Mouse (Mus musculus) hindbrain, embryonic 10.5 days (tissue): ENCODE results near the gene Zscan26. TPM values are rescaled to one million over a fixed set of nuclear protein-coding genes. Genes with fewer than 3 reads are reported as not detected.
"Not testable (repeated sequence)": the region's sequence is repeated elsewhere in the genome, so short reads cannot be mapped to it uniquely, and the experiment has no call there.

ENCODE experiments used
- DNase-seq: peaks from one replicate; pipeline ENCODE4 v3.0.0-alpha.2; 2017; ENCODE audit warnings: low spot score
- H3K27ac ChIP-seq: fragments of 300-500 bp; sonication (generic); 2 replicates; pipeline ENCODE4 v1.5.1; 2016; ENCODE audit warnings: mild to moderate bottlenecking, moderate library complexity
- H3K27me3 ChIP-seq: fragments of 300-500 bp; sonication (generic); 2 replicates; pipeline ENCODE4 v1.6.1; 2016; ENCODE audit warnings: mild to moderate bottlenecking; ENCODE audit not compliant: poor library complexity, insufficient read depth, severe bottlenecking
- H3K36me3 ChIP-seq: fragments of 300-500 bp; sonication (generic); 2 replicates; pipeline ENCODE4 v1.6.1; 2016; ENCODE audit warnings: mild to moderate bottlenecking, moderate library complexity
- H3K4me1 ChIP-seq: fragments of 300-500 bp; sonication (generic); replicated peaks from 2 replicates; pipeline ENCODE4 v1.6.1; 2016; ENCODE audit warnings: mild to moderate bottlenecking
- H3K4me3 ChIP-seq: fragments of 300-500 bp; sonication (generic); 2 replicates; pipeline ENCODE4 v1.5.1; 2016; ENCODE audit warnings: mild to moderate bottlenecking, moderate library complexity
- H3K9me3 ChIP-seq: fragments of 300-500 bp; sonication (generic); 2 replicates; pipeline ENCODE4 v1.6.1; 2016; ENCODE audit warnings: mild to moderate bottlenecking, moderate library complexity
- WGBS: fragments of 180-500 bp; shearing (Covaris S2); methylation state at CpG from one replicate; pipeline ENCODE4 v1.1.7; 2016; 5-methylcytosine and 5-hydroxymethylcytosine counted together
- polyA plus RNA-seq: library from polyadenylated mRNA; unstranded; fragments of >200 nt; fragmentation: Nextera tagmentation; extraction: Ambion mirVana; gene quantifications from 2 replicates; pipeline ENCODE4 v1.2.1, GENCODE M21; 2016

The Zscan26 gene
- 20.6 and 23.6 TPM in 2 replicates for polyA plus RNA-seq

DNA sequence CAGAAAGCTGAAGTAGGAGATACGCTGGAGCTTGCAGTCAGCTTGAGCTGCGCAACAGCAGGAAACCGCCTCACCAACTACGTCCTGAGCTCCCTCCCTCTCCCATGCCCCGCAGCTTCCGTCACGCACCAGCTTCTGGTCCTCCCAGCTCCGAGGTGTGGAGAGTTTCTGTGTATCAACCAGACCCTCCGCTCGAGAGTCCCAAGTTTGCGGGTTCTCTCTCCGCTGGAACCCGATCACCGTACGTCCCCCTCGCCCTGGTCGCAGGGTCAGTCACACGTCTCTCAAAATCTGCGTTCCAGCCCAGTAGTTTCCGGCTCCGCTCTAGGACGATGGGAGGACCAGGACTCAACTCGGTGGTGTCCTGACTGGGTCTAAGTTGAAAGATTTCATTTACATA lies at the start of gene Zscan26:
Zscan26 (minus strand) TSS at position 282 of the 400 bp plus-strand sequence.
- under 1% methylated on average over 23 of the region's 23 CpGs for WGBS
- H3K27ac ChIP-seq, result peak within 1 kb of the TSS; percentile 91

DNA sequence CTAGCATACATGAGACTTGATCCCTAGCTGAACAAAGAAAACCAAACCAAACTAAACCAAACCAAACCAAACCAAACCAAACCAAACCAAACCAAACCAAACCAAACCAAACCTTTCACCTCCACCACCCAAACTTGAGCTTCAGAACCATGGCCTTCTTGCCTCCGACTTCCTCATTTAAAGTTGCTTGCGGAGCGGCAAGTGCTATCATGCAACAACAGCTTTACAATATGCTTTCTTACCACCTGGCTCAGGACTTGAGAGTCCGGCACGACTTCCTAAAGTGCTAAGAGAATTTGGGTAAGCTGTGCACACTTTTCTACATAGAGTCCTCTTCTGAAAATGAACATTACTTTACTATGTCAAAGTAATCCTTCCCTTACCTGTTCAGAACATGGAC lies 48.8 kb upstream of the Zscan26 start:
- H3K27ac ChIP-seq, result no peak overlapping the region
- H3K9me3 ChIP-seq, result no peaks in the 10 kb centered on the region
- no peak overlapping the region for H3K4me3 ChIP-seq
- WGBS, result 85% methylated on average over 5 of the region's 5 CpGs
- DNase-seq, result no peak
- H3K36me3 ChIP-seq, result no peaks in the 10 kb centered on the region
- no peaks in the 10 kb centered on the region for H3K27me3 ChIP-seq
- peaks cover 4% of the 10 kb centered on the region; the same call in 1 of the 2 replicates for H3K4me1 ChIP-seq

More for the DNA sequence above, at the start of gene Zscan26:
- DNase-seq, result peak; percentile 88
- Histone ChIP-seq H3K27me3 (peaks cover 5% of the 10 kb centered on the region; the same call in 1 of the 2 replicates), H3K9me3 (no peaks in the 10 kb centered on the region), H3K4me1 (peaks cover 19% of the 10 kb centered on the region), H3K36me3 (peaks cover 16% of the 10 kb centered on the region), H3K4me3 (peak within 1 kb of the TSS; percentile 82)

DNA sequence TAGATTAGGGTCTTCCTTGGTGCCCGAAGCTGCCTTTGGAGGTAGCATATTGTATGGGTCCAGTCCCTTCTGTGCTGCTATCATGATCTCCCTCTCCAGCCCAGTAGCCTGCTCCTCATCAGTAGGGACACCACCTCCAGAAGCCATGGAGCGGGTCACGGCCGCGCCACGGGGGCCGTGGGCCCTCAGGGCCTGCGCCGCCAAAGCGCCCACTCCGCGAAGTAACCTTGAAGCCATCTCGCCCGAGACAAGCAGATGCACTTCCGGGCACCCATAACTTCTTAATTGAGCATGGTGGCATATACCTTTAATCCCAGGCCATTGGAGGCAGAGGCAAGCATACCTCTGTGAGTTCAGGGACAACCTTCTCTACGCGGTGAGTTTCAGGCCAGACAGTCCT lies 47.7 kb upstream of the Zscan26 start, which contains the start of gene Gm11273:
Gm11273 (minus strand) TSS at position 237 of the 400 bp plus-strand sequence.
- 94% methylated on average over 17 of the region's 17 CpGs for WGBS
- not testable (repeated sequence) for H3K27me3 ChIP-seq, H3K36me3 ChIP-seq, H3K4me3 ChIP-seq, H3K27ac ChIP-seq, H3K9me3 ChIP-seq, H3K4me1 ChIP-seq, DNase-seq

DNA sequence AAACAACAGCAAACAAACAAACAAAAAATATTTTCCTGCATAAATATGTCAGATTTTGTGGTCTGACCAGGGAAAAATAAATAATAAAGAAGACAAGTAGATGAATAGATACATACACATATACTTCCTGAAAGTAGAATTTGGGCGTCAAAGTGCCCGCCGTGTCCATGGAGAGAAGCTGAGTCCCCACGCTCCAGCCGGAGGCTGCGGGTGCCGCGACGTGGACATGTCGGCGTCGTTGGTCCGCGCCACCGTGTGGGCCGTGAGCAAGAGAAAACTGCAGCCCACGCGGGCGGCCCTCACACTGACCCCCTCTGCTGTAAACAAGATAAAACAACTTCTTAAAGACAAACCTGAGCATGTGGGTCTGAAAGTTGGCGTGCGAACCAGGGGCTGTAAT lies 41.5 kb upstream of the Zscan26 start, which contains the start of gene AK157302:
AK157302 (plus strand) TSS at position 144 of the 400 bp plus-strand sequence.
- no peak for DNase-seq
- Histone ChIP-seq H3K9me3 (no peaks in the 10 kb centered on the region), H3K4me1 (no peaks in the 10 kb centered on the region), H3K27ac (no peak within 1 kb of the TSS), H3K4me3 (no peak within 1 kb of the TSS), H3K27me3 (no peaks in the 10 kb centered on the region), H3K36me3 (no peaks in the 10 kb centered on the region)
- WGBS, result 93% methylated on average over 21 of the region's 21 CpGs

DNA sequence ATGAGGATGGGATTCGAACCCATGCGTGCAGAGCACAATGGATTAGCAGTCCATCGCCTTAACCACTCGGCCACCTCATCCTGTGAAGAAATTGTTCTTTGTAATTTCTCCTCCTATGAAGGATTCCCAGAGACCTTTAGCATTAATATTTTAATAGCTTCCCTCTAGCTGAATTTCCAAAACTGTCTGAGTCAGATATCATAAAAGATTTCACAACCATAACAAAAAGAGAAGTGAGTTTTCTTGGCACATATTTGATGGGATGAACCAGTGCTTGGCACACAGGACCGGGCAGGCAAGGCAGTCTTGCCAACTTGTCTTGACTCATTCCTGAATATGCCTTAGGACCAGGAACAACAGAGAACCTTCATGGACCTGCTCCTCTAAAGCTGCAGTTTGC lies 39.3 kb upstream of the Zscan26 start:
- DNase-seq, result no peak
- Histone ChIP-seq H3K4me1 (no peaks in the 10 kb centered on the region), H3K27ac (no peak overlapping the region), H3K9me3 (no peaks in the 10 kb centered on the region), H3K27me3 (no peaks in the 10 kb centered on the region), H3K4me3 (no peak overlapping the region), H3K36me3 (no peaks in the 10 kb centered on the region)
- 94% methylated on average over 5 of the region's 5 CpGs for WGBS

DNA sequence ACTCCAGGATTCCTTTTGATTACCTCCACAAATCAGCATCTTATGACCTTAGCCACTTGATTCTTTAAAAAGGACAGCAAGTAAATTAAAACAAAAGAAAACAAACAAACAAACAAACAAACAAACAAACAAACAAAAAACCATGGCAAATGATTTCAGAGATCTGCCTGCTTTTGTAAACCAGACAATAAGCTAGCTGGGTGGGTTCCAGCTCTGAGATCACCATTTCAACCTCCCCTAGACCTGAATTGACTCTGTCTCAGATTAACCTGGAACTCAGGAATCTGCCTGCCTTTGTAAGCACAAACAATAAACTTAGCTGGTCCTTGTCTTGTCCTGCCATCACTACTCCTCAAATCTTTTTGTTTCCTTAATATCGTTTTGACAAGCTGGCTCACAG lies 33.4 kb upstream of the Zscan26 start:
- no peak overlapping the region for H3K4me3 ChIP-seq
- H3K9me3 ChIP-seq, result peaks cover 6% of the 10 kb centered on the region; the same call in 1 of the 2 replicates
- peaks cover 19% of the 10 kb centered on the region for H3K36me3 ChIP-seq
- DNase-seq, result no peak
- H3K27ac ChIP-seq, result no peak overlapping the region
- no peaks in the 10 kb centered on the region for H3K27me3 ChIP-seq
- 91% methylated on average over 1 of the region's 1 CpGs for WGBS
- H3K4me1 ChIP-seq, result no peaks in the 10 kb centered on the region

DNA sequence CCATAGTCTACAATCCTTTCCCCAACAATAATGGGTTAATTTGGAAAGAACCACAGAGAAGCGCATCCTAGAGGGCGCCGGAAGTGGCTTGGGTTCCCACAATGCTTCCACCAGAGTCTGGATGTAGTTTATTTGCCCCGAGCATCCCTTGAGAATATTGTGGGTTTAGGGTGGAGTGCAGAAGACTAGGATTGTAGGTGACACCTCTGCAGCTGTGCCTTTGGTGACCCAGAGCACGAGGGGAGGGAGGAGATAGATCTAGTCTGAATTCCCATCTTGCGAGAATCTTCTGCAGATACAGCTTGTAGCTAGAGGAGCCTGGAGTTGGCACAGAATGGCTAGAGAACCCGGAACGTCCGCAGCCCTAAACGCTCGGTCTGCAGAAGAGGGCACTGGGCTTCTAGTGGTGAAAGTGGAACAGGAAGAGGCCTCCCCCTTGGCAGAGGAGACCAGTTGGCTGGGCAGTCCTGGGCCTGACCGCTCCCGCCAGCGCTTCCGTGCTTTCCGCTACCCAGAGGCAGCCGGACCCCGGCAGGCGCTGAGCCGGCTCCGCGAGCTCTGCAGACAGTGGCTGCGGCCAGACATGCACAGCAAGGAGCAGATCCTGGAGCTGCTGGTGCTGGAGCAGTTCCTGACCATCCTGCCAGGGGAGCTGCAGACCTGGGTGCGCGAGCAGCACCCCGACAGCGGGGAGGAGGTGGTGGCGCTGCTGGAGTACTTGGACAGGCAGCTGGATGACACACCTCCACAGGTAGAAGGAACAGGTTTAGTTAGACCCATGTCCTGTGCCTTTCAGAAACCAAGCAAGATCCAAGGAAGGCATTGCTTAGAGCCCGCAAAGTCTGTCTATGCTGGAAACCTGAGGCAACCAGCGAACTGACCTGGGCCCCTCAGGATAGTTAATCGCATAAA lies 25.5 kb upstream of the Zscan26 start, which contains the start of the genes Zkscan4 and Gm10065:
Zkscan4 (plus strand) TSS at position 149 of the 912 bp plus-strand sequence.
Gm10065 (minus strand) TSS at position 683 of the 912 bp plus-strand sequence.
- peak within 1 kb of the TSS; percentile 86 for H3K27ac ChIP-seq
- not testable (repeated sequence) for H3K27me3 ChIP-seq, H3K36me3 ChIP-seq, H3K9me3 ChIP-seq
- WGBS, result 3% methylated on average over 31 of the region's 31 CpGs
- peak within 1 kb of the TSS; percentile 67 for H3K4me3 ChIP-seq
- DNase-seq, result peak; percentile 81
- peaks cover 16% of the 10 kb centered on the region for H3K4me1 ChIP-seq

DNA sequence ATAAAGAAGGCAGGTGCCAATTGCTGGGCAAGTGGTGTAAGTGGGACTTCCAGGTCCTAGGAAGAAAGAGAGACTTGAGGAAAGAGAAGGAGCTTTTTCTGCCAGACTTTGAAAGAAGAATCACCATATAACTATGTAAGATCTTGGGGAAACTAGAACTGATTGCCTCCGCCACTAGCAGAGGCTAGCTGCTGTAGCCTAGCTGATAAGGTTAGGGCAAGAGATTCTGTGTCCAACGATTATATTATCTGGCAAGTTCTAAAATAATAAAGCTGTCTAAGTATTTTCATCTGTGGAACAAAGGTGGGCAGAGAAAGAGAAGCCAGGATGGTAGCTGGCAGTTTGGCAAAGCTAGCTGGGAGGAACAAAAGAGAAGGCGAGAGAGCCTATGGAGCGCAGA lies 18.9 kb upstream of the Zscan26 start:
- WGBS, result 25% methylated on average over 4 of the region's 4 CpGs
- peaks cover 28% of the 10 kb centered on the region for H3K27me3 ChIP-seq
- no peak overlapping the region for H3K4me3 ChIP-seq
- H3K4me1 ChIP-seq, result peaks cover 16% of the 10 kb centered on the region; the same call in 1 of the 2 replicates
- 0 out of 2 replicates have a peak, but pooled peaks cover 1% of the 10 kb centered on the region for H3K9me3 ChIP-seq
- H3K36me3 ChIP-seq, result no peaks in the 10 kb centered on the region
- DNase-seq, result no peak
- H3K27ac ChIP-seq, result no peak overlapping the region

DNA sequence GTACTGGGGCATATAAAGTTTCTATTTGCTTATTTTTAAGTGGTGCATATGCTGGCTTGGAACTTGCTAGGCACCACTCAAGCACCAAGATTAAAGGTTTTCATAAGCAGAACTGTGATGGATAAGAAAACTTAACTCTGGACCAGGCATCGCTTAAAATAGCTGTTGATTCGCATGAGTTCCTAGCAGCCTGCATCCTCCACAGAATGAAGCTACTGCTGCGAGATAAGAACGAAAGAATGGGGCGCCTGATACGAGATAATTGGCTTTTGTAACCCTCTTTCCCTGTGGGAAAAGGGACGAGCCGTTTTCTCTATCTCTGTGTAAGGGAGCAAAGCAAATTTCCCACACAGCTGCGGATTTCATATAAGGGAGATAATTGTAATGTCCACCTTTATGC lies 15.6 kb upstream of the Zscan26 start:
- WGBS, result 23% methylated on average over 9 of the region's 9 CpGs
- 0 out of 2 replicates have a peak, but pooled peaks cover 4% of the 10 kb centered on the region for H3K9me3 ChIP-seq
- no peaks in the 10 kb centered on the region for H3K36me3 ChIP-seq
- H3K4me1 ChIP-seq, result peaks cover 16% of the 10 kb centered on the region; the same call in 1 of the 2 replicates
- peak overlapping the region; percentile 63; the same call in 1 of the 2 replicates for H3K4me3 ChIP-seq
- no peak overlapping the region for H3K27ac ChIP-seq
- peaks cover 30% of the 10 kb centered on the region for H3K27me3 ChIP-seq
- no peak for DNase-seq

DNA sequence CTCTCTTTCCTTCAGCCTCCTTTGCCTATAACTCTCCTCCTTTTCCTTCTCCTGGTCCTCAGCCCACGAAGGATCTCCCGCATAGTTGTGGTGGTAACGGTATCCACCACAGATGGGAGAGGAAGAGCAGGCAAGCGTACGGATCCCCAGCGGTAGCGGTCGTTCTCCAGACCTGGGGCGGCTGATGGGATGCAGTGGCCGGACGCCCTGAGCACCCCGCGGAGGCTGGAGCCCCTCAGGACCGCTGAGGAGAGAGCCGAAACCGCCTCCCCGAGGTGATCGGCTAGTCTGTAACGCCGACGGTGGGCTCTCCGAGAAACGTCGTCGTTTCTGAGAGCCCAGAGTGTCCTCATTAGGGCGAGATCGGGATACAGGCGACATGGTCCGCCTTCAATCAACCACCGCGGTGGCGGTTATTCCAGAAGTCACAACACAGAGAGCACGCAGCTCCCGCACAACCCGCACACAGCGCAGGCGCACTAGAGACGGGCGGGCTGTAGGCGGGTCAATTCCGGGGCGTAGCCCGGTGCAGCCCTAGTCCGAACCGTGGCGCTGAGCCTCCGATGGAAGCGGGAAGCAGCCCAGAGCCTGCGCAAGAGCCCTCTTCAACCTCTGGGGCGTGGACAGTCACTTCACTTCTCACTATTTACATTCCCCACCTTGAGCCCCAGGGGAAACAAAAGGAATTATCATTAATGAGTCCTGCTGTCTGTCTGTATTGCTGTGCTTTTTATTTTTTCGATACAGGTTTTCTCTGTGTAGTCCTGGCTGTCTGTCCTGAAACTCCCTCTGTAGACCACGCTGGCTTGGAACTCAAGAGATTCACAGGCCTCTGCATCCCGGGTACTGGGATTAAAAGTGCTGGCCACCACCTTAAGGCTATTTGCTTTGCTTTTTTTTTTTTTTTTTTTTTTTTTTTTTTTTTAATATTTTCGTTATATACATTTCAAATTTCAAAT lies 14.8 kb upstream of the Zscan26 start, which contains the start of gene Nkapl:
Nkapl (minus strand) TSS at position 449 of the 959 bp plus-strand sequence.
- 0 out of 2 replicates have a peak, but pooled peaks cover 4% of the 10 kb centered on the region for H3K9me3 ChIP-seq

DNA sequence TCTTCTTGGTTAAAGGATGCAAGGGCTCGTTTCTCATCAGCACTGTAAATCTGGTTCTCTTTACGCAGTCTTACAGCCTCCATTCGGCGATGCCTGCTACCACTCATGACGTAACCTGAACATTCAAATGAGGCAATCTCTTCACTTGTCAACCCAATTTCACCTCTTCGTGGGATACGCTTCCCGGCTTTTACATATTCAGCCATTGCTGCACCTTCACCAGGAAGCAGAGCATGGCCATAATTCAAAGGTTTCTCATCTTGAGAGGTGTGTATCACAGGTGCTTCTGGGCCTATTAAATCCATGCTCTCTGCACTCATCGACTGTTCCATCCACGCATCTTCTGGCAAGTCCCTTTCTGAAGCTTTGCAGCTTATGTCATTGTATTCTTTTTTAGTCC lies 13.8 kb upstream of the Zscan26 start:
- Histone ChIP-seq H3K27me3 (peaks cover 30% of the 10 kb centered on the region), H3K9me3 (0 out of 2 replicates have a peak, but pooled peaks cover 4% of the 10 kb centered on the region), H3K4me3 (no peak overlapping the region), H3K4me1 (peaks cover 10% of the 10 kb centered on the region; the same call in 1 of the 2 replicates), H3K27ac (no peak overlapping the region), H3K36me3 (no peaks in the 10 kb centered on the region)
- 86% methylated on average over 10 of the region's 10 CpGs for WGBS
- DNase-seq, result no peak

More for the DNA sequence above, 14.8 kb upstream of the Zscan26 start, which contains the start of gene Nkapl:
- H3K4me1 ChIP-seq, result peaks cover 16% of the 10 kb centered on the region; the same call in 1 of the 2 replicates
- peak; percentile 89 for DNase-seq
- H3K36me3 ChIP-seq, result no peaks in the 10 kb centered on the region
- peak within 1 kb of the TSS; percentile 87 for H3K27ac ChIP-seq
- H3K27me3 ChIP-seq, result peaks cover 30% of the 10 kb centered on the region
- under 1% methylated on average over 54 of the region's 54 CpGs for WGBS
- H3K4me3 ChIP-seq, result peak within 1 kb of the TSS; percentile 63

DNA sequence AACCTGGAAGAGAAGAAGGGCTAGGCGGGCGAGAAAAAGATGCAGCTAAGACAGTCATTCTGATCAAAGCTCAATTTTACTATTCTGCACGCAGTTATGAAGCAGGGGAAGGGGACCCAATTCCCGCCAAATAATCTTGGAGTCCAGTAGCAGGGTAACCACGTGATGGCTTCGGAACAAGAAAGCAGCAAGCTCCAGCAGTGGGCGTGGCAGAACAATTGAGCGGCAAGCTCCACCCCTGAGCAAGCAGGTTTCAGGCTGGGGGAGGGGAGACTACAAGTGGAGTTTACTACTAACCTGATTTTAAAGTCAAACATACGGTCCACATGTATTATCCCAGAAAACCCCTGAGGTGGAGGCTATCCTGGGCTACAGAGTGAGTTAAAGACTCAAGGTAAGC lies 9.0 kb upstream of the Zscan26 start:
- 51% methylated on average over 9 of the region's 9 CpGs for WGBS
- not testable (repeated sequence) for H3K36me3 ChIP-seq, DNase-seq, H3K4me1 ChIP-seq, H3K27ac ChIP-seq, H3K4me3 ChIP-seq, H3K9me3 ChIP-seq, H3K27me3 ChIP-seq
